Mouse (Mus musculus) olfactory bulb, adult 2 months (tissue): Measurements from ENCODE around the gene Ephb2.

ENCODE experiments used
- CTCF ChIP-seq: fragments of 200-500 bp; IDR thresholded peaks from 2 replicates; pipeline ENCODE4 v1.5.1; 2012; ENCODE audit warnings: low read depth, mild to moderate bottlenecking, low read length, moderate library complexity; ENCODE audit not compliant: insufficient read depth
- POLR2A ChIP-seq: fragments of 200-500 bp; IDR thresholded peaks from 2 replicates; pipeline ENCODE4 v1.6.1; 2012; ENCODE audit warnings: mild to moderate bottlenecking, low read depth, low read length, moderate library complexity; ENCODE audit not compliant: insufficient read depth

GRCm38 (mm10) chr4:136672335-136673090 lies 163.3 kb downstream of the Ephb2 start:
- TF ChIP-seq POLR2A, result no peak
- TF ChIP-seq CTCF, result no peak
